Mouse (Mus musculus): Measurements from ENCODE around the gene Fbxl2. TPM values are rescaled to one million over a fixed set of nuclear protein-coding genes. Genes with fewer than 3 reads are reported as not detected.

The Fbxl2 gene
- total and polyA plus RNA-seq, 3 experiments, result 0.54 to 1.1 (median 0.81) TPM

DNA sequence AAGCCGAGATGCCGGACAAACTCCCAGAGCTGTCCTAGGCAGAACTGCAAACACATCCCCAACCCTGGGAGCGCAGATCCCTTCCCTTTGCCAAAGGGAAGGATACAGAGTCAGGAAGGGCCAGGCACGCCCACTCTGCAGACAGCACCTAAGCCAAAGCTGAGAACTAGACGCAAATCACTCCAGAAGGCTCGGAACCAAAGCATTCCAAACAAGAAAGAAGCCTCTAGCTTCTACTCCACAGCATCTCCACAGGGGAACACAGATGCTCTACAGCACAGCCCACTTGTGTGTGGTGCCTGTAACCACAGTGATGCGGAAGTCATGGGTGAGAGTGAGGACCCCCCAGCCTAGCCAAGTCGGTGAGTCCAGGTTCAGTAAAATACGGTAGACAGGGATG is 20.8 kb downstream of the Fbxl2 start:
- no peaks in the 10 kb centered on the region for H3K9me3 ChIP-seq (replicated peaks; ENCODE audit: low read length)
- no peaks in the 10 kb centered on the region for H3K27me3 ChIP-seq (replicated peaks)
- no peak overlapping the region for H3K9ac ChIP-seq (ENCODE audit: insufficient read depth, low read depth)
- no peak overlapping the region for H3K27ac ChIP-seq (ENCODE audit: insufficient read depth, low read depth)
- DNase-seq (ENCODE audit: extremely low read depth), result no peak
- no peak overlapping the region for H3K4me3 ChIP-seq (replicated peaks in 1 of 3; ENCODE audit: low read depth in 2 of 3, low read length in 2 of 3, poor library complexity in 1 of 3)
- no peaks in the 10 kb centered on the region for H3K36me3 ChIP-seq (replicated peaks in 1 of 2; ENCODE audit: control insufficient read depth in 1 of 2, insufficient read depth in 1 of 2, low read length in 1 of 2)
- H3K4me2 ChIP-seq (ENCODE audit: insufficient read depth, low read depth, poor library complexity, severe bottlenecking), result no peak overlapping the region
- no peaks in the 10 kb centered on the region; a peak in 1 of 4 replicates for H3K4me1 ChIP-seq (ENCODE audit: control insufficient read depth in 1 of 2, insufficient read depth in 2 of 2)
- no peaks in the 10 kb centered on the region for H3K79me2 ChIP-seq (replicated peaks; ENCODE audit: control insufficient read depth, extremely low read depth, insufficient read depth, poor library complexity, severe bottlenecking)
- dilution Hi-C loops (cut with MboI; ENCODE audit: extremely low pct_ligation_motif_present, extremely low pct_unique_long_range_greater_than_20kb, low sequenced_read_pairs), result no loop called here
- in situ Hi-C loops (cut with MboI; ENCODE audit: low pct_ligation_motif_present, low pct_unique_long_range_greater_than_20kb, low sequenced_read_pairs), result no loop called here
- no peak for TF ChIP-seq MAZ (IDR thresholded peaks at IDR 0.05; ENCODE audit: low read depth, low read length)
- TF ChIP-seq UBTF (IDR thresholded peaks at IDR 0.05; ENCODE audit: low read depth, low read length), result no peak
- no peak for TF ChIP-seq USF1 (IDR thresholded peaks at IDR 0.05; ENCODE audit: low read depth, low read length)
- no peak for TF ChIP-seq MAX (IDR thresholded peaks at IDR 0.05; ENCODE audit: low read length)

DNA sequence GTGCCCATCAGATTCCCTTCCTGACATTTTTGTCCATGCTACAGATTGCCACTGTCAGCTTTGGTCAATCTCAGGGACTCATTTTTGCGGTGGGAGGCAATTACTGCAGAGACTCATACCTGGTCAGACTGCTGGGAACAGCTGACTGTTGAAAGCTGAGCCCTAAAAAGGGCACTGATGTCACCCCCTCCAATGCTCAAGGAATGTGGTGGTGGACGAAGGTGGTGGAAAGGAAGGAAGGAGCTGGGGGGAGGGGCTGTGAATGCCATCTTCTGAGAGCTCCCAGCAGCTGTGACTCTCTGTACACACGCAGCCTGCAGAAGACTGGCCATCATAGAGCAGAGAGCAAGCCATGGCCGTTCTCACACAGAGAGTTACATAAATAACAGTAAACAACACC is 23.9 kb downstream of the Fbxl2 start:
- H3K27ac ChIP-seq (ENCODE audit: insufficient read depth, low read depth), result no peak overlapping the region
- dilution Hi-C loops (cut with MboI; ENCODE audit: extremely low pct_ligation_motif_present, extremely low pct_unique_long_range_greater_than_20kb, low sequenced_read_pairs) (no loop called here), in situ Hi-C loops (cut with MboI; ENCODE audit: low pct_ligation_motif_present, low pct_unique_long_range_greater_than_20kb, low sequenced_read_pairs) (no loop called here)
- TF ChIP-seq ZC3H11A (IDR thresholded peaks at IDR 0.05; ENCODE audit: low read depth, low read length) (no peak), NRF1 (IDR thresholded peaks at IDR 0.05; ENCODE audit: low read depth, low read length) (no peak), E2F4 (IDR thresholded peaks at IDR 0.05; ENCODE audit: insufficient replicate concordance, low read depth, low read length) (no peak), CHD2 (IDR thresholded peaks at IDR 0.05; ENCODE audit: low read length) (no peak), JUND (conservative IDR thresholded peaks at IDR 0.05; ENCODE audit: low read depth, low read length) (no peak), CTCF (conservative IDR thresholded peaks at IDR 0.05 in 1 of 2, IDR thresholded peaks at IDR 0.05 in 1 of 2; ENCODE audit: low read depth in 2 of 2, low read length in 2 of 2) (no peak), NELFE (IDR thresholded peaks at IDR 0.05; ENCODE audit: low read depth, low read length) (no peak), MEF2A (IDR thresholded peaks at IDR 0.05; ENCODE audit: borderline replicate concordance, low read depth, low read length) (no peak), SMC3 (IDR thresholded peaks at IDR 0.05; ENCODE audit: low read depth, low read length) (no peak), KAT2A (IDR thresholded peaks at IDR 0.05; ENCODE audit: insufficient replicate concordance, low read length) (no peak), SIN3A (IDR thresholded peaks at IDR 0.05; ENCODE audit: low read length) (no peak), ZKSCAN1 (IDR thresholded peaks at IDR 0.05; ENCODE audit: borderline replicate concordance, low read depth, low read length) (no peak)
- H3K9ac ChIP-seq (ENCODE audit: insufficient read depth, low read depth), result no peak overlapping the region
- H3K4me1 ChIP-seq (ENCODE audit: control insufficient read depth in 1 of 2, insufficient read depth in 2 of 2), result no peaks in the 10 kb centered on the region; a peak in 1 of 4 replicates
- H3K36me3 ChIP-seq (replicated peaks in 1 of 2; ENCODE audit: control insufficient read depth in 1 of 2, insufficient read depth in 1 of 2, low read length in 1 of 2), result no peaks in the 10 kb centered on the region
- no peaks in the 10 kb centered on the region for H3K9me3 ChIP-seq (replicated peaks; ENCODE audit: low read length)
- no peaks in the 10 kb centered on the region for H3K79me2 ChIP-seq (replicated peaks; ENCODE audit: control insufficient read depth, extremely low read depth, insufficient read depth, poor library complexity, severe bottlenecking)
- H3K27me3 ChIP-seq (replicated peaks), result no peaks in the 10 kb centered on the region
- H3K4me3 ChIP-seq (replicated peaks in 1 of 3; ENCODE audit: low read depth in 2 of 3, low read length in 2 of 3, poor library complexity in 1 of 3), result no peak overlapping the region
- no peak for DNase-seq (ENCODE audit: extremely low read depth)
- no peak overlapping the region for H3K4me2 ChIP-seq (ENCODE audit: insufficient read depth, low read depth, poor library complexity, severe bottlenecking)
